Mouse (Mus musculus) spleen, postnatal 14 days (tissue): Measurements from ENCODE around the gene Fjx1.
A peak's percentile ranks its signal among the peaks of the same experiment; 100 is the strongest.

Experiments
- DNase-seq, 2 experiments: peaks; one replicate each; pipeline ENCODE4 v3.0.0; 2021 to 2022; ENCODE audit warnings: low spot score in 2 of 2

Gene Fjx1

DNA sequence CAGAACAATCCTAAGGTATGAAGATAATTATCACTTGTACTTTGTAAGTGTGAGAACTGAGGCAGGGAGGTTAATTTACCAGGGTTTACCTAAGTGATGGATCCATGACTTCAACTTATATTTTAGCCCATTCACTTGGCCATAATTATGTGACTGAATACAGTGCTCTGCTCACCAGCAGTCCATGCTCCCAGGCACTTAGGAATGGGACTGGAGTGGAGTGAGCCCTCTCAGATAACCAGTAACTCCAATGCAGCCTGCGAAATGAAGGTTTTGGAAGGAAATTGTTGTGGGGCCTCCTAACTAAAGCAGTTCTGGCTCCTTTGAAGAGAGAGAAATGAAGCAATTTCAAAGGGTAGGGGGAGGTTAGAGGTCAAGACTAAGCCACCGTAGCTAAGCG, 25.9 kb downstream of the Fjx1 start:
- DNase-seq = no peak

DNA sequence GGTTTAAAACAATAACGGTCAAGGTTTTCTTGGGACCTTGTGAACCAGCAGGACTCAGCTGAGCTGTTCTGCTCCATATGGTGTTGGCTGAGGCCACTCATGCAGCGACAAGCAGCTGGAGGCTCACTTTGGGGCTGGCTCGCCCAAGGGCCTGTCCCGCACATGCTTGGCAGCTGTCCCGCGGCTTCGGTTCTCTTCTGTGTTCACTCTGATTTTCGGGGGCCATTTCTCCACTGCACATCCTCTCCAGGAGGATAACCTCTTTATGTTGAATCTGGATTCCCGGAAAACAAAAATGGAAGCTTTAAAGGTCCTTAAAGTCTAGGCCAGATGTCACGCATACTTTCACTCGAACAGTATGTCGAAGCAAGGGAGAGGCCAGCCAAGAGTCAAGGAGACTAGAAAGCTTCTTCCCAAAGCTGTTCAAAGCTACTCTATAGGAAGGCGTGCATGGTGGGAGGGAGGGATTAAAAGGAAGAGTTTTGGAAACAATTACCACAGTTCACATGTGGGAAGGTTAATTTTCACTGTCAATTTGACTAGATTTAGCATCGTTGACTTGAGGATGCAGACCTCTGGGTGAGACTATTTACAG, 36.1 kb downstream of the Fjx1 start:
- DNase-seq = no peak

DNA sequence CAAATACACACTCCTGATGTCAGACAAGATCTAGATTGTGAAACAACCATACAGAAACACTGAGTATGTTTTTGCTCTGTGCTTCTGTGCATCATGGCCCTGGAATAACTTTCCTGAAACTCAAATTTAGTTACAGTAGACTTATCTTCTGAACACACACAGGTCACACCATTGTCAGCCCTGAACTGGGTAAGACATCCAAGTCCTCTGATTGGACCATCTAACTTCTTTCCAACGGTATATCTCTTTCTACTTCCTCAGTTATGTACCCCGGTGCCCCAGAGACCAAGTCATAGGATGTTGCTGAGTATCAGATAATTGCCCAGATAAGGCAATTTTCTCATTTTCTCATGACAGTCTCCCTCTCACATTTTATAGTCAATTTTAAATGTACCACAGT, 39.6 kb downstream of the Fjx1 start:
- DNase-seq = no peak

DNA sequence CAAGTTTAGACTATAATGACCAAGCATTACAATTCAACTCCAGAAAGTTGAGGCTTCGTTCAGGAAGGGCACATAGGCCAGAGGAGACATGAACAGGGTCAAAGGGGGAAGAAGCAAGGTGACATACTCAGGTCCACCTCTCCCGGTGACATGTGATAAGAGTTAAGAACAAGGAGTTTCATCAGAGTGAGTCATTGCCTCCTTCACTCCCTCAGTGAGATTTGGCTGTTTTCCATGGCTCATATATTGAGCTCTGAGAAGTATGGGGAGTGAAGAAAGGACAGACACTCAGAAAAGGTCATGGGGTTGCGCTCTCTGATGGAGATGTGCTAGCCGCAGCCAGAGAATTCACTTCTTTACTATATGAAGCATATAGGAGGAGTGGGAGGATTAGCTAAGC, 41.7 kb downstream of the Fjx1 start:
- no peak for DNase-seq

DNA sequence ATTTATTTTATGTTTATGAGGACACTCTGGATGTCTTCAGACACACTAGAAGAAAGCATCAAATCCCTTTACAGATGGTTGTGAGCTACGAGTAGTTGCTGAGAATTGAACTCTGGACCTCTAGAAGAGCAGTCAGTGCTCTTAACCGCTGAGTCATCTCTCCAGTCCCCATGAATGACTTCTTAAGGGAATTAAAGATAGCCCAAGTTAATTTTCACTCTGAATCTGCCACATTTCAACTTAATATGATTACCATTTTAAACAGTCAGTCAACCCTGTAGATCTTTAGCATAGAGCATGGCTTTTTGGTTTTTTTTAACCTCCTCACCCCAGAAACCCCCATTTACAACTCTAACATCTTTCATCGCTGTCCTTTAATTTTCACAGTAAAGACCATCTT, 42.6 kb downstream of the Fjx1 start:
- no peak for DNase-seq

DNA sequence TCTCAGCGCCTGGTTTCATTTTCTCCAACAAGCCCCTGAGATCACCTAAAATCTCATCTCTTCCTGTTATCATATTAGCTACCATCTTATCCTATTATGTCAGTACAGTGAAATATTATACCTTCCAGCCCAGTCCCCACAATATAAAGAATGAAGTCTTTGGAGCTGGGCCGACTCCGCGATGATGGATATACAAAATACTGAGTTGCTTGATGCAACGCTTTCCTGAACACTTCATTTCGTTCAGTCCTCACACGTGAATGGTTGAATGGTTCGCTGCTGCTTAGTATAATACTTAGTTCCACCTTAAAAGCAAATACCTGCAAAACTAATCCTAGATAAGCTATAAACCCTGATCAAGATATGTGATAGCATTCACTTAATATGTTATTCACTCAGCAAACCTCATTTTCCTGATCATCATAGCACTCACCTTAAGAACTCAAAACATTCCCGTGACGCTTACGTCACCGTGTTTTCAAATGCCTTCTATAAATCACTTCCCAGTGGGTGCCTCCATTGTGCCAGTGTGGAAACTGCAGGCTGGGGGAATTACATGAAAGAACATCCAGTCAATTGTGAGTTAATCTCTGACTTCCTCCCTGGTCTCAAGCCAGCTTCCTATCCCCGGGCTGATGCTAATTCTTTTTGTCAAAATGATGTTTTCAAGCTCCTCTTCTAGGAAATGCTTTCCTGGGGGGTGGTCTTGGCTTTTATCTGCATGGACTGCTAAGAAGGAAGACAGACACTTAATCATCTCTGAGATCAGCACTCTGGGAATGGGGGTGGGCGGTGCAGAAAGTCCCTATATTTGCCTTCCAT, 44.7 kb downstream of the Fjx1 start, which contains the start of gene Trim44:
Gene Trim44, minus strand, starts transcription at position 466 of the 822 bp plus-strand sequence.
- DNase-seq = no peak

DNA sequence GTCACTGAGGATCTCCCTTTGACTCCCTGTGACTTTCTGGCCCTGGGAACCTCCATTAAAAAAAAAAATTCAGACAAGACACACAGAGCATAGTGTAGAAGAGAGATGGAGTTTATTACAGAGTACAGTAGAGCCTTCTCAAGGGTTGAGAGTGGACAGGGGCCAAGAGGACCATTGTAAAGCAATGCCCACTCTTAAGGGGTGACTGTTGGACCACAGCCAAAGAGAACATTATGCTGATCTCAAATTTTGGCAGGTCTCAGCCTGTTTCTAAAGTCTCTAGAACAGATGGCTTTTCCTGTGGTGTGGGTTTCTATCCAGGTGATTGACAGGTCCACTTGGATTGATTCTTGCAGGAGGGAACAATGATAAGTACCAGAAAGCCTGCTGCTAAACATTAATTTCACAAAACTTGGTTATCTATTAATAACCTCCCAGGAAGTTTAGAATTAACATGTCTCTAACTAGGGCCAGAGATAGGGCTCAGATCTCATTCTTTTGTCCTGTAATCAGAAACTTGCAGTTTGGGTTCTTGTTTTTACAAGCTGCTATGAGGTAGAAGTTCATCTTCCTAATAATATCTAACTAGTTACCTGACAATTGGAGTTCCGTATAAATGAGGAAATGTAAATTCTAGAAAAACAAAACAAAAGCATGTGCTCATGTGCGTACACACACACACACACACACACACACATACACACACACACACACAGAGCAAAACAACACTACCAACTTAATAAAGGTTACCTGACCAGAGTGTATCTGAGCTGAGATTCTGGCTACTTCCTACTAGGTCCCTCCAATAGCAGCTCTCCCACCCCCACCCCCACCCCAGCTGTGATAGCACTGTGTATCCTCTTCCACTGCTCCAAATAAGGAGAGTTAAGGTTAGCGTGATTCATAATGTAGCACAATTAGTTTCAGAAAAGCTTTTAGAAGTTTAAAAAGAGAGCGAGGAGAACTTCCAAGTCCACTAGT, 45.7 kb downstream of the Fjx1 start:
- DNase-seq = no peak

DNA sequence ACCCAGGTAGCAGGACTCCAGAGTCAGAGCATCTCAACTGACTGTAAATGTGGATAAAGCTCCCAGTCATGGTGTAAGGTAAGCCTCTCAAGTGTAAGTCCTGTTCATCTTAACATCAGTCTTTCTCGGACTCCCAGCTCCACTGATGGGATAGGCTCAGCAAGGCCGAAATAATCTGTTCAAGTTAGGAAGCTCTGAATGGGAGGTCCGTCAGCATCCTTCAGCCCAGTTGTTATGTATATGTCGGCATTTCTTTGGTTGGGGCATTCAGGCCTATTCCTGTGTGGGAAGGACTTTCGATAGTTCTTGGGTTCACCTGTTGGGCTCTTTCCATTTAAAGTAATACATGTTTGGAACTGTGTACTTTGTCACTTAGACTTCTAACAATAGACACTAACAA, 48.3 kb downstream of the Fjx1 start:
- no peak for DNase-seq

DNA sequence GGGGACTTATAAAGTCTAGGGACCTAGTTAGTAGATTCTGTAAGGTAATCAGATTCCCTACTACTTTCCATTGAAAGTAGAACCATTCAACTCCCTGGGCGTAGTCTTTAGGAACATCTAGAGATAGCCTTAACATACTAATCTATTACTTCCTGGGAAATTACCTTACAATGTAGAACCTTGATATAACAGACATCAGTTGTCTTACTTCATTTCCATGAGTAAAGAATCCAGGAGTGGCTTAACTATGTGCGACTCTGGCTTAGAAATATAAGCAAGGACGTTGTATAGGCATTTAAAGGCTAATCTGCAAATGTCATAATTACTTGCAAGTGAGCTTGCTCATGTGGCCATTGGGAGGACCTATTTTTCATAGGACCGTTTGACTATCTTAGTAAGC, 49.0 kb downstream of the Fjx1 start:
- no peak for DNase-seq

DNA sequence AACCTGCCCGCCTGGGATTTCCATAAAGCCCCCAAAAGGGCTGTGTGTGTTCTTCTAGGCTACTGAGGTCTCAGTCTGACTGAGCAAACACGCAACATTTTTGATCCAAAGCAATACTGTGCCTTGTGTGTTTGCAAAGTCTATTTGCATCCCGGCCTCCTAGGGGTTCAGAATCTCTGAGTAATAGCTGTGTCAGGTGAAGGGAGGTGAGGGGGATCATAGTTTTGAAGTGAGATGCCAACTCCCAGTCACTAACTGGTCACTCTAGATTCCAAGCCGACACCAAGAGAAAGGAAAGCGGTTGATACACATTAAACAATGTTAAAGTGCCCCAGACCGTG, 51.0 kb downstream of the Fjx1 start:
- DNase-seq = no peak

DNA sequence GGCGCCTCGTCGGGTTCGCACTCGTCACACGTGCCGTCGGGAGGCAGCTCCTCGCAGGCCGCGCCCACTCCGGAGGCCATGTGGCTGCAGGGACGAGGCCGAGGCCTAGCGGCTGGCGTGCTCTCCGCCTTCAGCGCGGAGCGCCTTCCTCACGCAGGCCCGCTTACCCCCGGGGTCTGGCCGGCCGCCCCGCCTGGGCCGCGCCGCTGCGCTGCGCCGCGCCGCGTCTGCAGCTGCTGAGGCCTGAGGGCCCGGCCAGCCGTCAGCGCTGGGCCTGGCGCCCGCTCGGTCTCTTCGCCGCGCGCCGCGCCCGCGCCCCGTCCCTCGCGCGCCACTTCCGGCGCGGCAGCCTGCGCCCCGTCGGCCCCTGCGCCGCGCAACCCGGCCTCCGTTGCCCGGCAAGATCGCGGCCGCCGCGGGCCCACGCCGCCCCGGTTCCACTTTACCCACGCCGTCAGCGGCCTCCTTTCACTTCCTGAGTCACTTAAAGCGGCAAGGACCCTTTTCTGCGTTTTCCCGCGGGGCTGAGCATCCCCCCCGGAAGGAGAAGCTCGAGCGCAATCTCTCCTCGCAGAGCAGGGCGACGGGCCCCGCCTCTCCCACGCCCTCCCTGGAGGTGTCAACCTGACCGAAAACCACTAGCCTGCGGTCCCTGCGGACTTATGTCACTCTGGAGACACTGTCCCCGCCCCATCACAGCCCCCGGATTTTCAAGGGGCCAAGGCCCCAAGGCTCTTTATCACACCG, 51.5 kb downstream of the Fjx1 start:
- peak; percentile 71 to 75 for DNase-seq

DNA sequence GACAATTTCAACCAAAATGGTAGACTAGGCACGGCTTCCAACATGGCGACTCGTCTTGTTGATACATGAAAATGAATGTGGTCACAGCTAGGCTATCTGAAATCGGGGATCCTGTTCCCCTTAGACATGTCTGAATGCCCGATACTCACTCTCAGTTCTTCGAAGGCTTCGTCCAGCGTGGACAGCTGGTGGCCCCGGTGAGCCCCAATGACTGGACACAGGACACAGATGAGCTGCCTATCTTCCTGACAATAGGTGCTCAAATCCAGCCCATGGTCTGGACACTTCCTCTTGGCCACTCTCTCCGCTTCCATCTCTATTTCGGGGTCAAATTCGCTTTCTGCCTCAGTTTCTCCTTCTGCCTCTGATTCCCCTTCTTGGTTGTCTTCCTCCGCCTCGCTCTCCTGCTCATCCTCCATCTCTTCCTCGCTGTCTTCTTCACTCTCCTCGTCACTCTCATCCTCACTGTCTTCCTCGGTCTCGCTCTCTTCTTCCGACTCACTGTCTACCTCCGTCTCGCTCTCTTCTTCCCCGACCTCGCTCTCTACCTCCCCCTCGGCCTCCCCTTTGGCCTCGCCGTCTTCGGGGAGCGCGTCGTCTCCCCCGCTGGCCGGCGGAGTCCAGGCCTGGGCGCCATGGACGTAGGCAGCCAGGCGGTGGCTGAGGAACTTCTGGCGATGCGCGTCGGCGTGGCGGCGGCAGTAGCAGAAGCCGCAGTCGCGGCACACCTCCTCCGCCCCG, 52.3 kb downstream of the Fjx1 start:
- no peak for DNase-seq
